Mouse (Mus musculus) CH12.LX (cell line): ENCODE measurements around the gene Slc39a5. TPM values are rescaled to one million over a fixed set of nuclear protein-coding genes. Genes with fewer than 3 reads are reported as not detected.
A peak's percentile ranks its signal among the peaks of the same experiment; 100 is the strongest.

Experiments
- DNase-seq: peaks from one replicate; pipeline ENCODE4 v3.0.0-alpha.2; 2013; ENCODE audit errors: extremely low read depth
- H3K27ac ChIP-seq: 2 replicates; pipeline ENCODE4 v1.5.1; 2012; ENCODE audit warnings: low read depth, mild to moderate bottlenecking, control low read depth, moderate library complexity; ENCODE audit not compliant: insufficient read depth
- H3K27me3 ChIP-seq: replicated peaks from 2 replicates; pipeline ENCODE3; 2012; ENCODE audit warnings: inconsistent platforms
- H3K36me3 ChIP-seq, 2 experiments: replicated peaks in 1 of 2; 2 replicates each; pipeline versions ENCODE3 to v1.6.1; 2012; ENCODE audit warnings: inconsistent platforms in 1 of 2, low read length in 1 of 2, mild to moderate bottlenecking in 1 of 2, mixed read lengths in 1 of 2, moderate library complexity in 1 of 2; ENCODE audit not compliant: control insufficient read depth in 1 of 2, insufficient read depth in 1 of 2
- H3K4me1 ChIP-seq, 2 experiments: 2 replicates each; pipeline ENCODE4 v1.6.1; 2012; ENCODE audit warnings: inconsistent platforms in 1 of 2, moderate library complexity in 1 of 2; ENCODE audit not compliant: insufficient read depth in 2 of 2, control insufficient read depth in 1 of 2
- H3K4me2 ChIP-seq: 2 replicates; pipeline ENCODE4 v1.6.1; 2012; ENCODE audit warnings: low read depth, mild to moderate bottlenecking, control low read depth; ENCODE audit not compliant: poor library complexity, insufficient read depth, severe bottlenecking
- H3K4me3 ChIP-seq, 3 experiments: fragments of 150-350 bp in 1 of 3; sonication (generic) in 1 of 3; replicated peaks in 1 of 3; 2 replicates each; pipeline versions ENCODE3 to v1.5.1; 2011 to 2012; ENCODE audit warnings: low read depth in 2 of 3, low read length in 2 of 3, mild to moderate bottlenecking in 2 of 3, moderate library complexity in 2 of 3, control low read depth in 1 of 3, improper control_type of control experiment in 1 of 3, inconsistent platforms in 1 of 3, mixed read lengths in 1 of 3; ENCODE audit not compliant: poor library complexity in 1 of 3
- H3K79me2 ChIP-seq: replicated peaks from 2 replicates; pipeline ENCODE4 v1.6.1; 2012; ENCODE audit warnings: mild to moderate bottlenecking, moderate library complexity; ENCODE audit not compliant: control insufficient read depth, poor library complexity, insufficient read depth, severe bottlenecking; ENCODE audit errors: extremely low read depth
- H3K9ac ChIP-seq: 2 replicates; pipeline ENCODE4 v1.6.1; 2012; ENCODE audit warnings: low read depth, mild to moderate bottlenecking, control low read depth, moderate library complexity; ENCODE audit not compliant: insufficient read depth
- H3K9me3 ChIP-seq: replicated peaks from 2 replicates; pipeline ENCODE3; 2012; ENCODE audit warnings: low read length, inconsistent platforms, mixed read lengths
- BHLHE40 ChIP-seq: IDR thresholded peaks from 2 replicates; pipeline ENCODE4 v1.6.1; 2011; ENCODE audit warnings: mild to moderate bottlenecking, low read depth, low read length, improper control_type of control experiment
- CTCF ChIP-seq, 2 experiments: IDR thresholded peaks in 1 of 2; conservative IDR thresholded peaks in 1 of 2; 2 replicates each; pipeline ENCODE4 v1.5.1; 2011 to 2012; ENCODE audit warnings: low read depth in 2 of 2, low read length in 2 of 2, improper control_type of control experiment in 1 of 2, inconsistent platforms in 1 of 2, mild to moderate bottlenecking in 1 of 2, moderate library complexity in 1 of 2
- E2F4 ChIP-seq: IDR thresholded peaks from 2 replicates; pipeline ENCODE4 v1.6.1; 2011; ENCODE audit warnings: low read depth, low read length, improper control_type of control experiment; ENCODE audit not compliant: insufficient replicate concordance
- EP300 ChIP-seq: IDR thresholded peaks from 2 replicates; pipeline ENCODE4 v1.6.1; 2011; ENCODE audit warnings: low read length, improper control_type of control experiment
- ETS1 ChIP-seq: conservative IDR thresholded peaks from 2 replicates; pipeline ENCODE4 v1.6.1; 2012; ENCODE audit warnings: low read depth, mild to moderate bottlenecking, inconsistent platforms, low read length, improper control_type of control experiment, moderate library complexity
- GABPA ChIP-seq: IDR thresholded peaks from 2 replicates; pipeline ENCODE4 v1.6.1; 2012; ENCODE audit warnings: low read depth, low read length, improper control_type of control experiment, inconsistent platforms; ENCODE audit not compliant: insufficient replicate concordance
- HCFC1 ChIP-seq: IDR thresholded peaks from 2 replicates; pipeline ENCODE4 v1.6.1; 2012; ENCODE audit warnings: low read depth, mild to moderate bottlenecking, inconsistent platforms, low read length, improper control_type of control experiment
- IRF4 ChIP-seq: IDR thresholded peaks from 2 replicates; pipeline ENCODE4 v1.6.1; 2014; ENCODE audit warnings: low read depth, mild to moderate bottlenecking, inconsistent platforms, low read length, improper control_type of control experiment
- JUND ChIP-seq: conservative IDR thresholded peaks from 2 replicates; pipeline ENCODE4 v1.6.1; 2011; ENCODE audit warnings: low read depth, low read length, improper control_type of control experiment
- MYC ChIP-seq: IDR thresholded peaks from 2 replicates; pipeline ENCODE4 v1.6.1; 2011; ENCODE audit warnings: low read depth, mild to moderate bottlenecking, improper control_type of control experiment, low read length
- NELFE ChIP-seq: IDR thresholded peaks from 2 replicates; pipeline ENCODE4 v1.6.1; 2011; ENCODE audit warnings: low read depth, low read length, improper control_type of control experiment
- NRF1 ChIP-seq: IDR thresholded peaks from 2 replicates; pipeline ENCODE4 v1.6.1; 2014; ENCODE audit warnings: low read depth, mild to moderate bottlenecking, inconsistent platforms, low read length, improper control_type of control experiment, moderate library complexity
- PAX5 ChIP-seq: IDR thresholded peaks from 2 replicates; pipeline ENCODE4 v1.6.1; 2012; ENCODE audit warnings: low read length, inconsistent platforms, mixed read lengths
- POLR2A ChIP-seq: IDR thresholded peaks from 2 replicates; pipeline ENCODE4 v1.6.1; 2011; ENCODE audit warnings: low read depth, mild to moderate bottlenecking, improper control_type of control experiment, low read length
- RAD21 ChIP-seq: IDR thresholded peaks from 2 replicates; pipeline ENCODE4 v1.6.1; 2011; ENCODE audit warnings: low read depth, mild to moderate bottlenecking, low read length, improper control_type of control experiment, moderate library complexity
- SIN3A ChIP-seq: IDR thresholded peaks from 2 replicates; pipeline ENCODE4 v1.6.1; 2012; ENCODE audit warnings: low read length, improper control_type of control experiment, inconsistent platforms
- SMC3 ChIP-seq: IDR thresholded peaks from 2 replicates; pipeline ENCODE4 v1.6.1; 2011; ENCODE audit warnings: low read depth, low read length, improper control_type of control experiment
- TBP ChIP-seq: conservative IDR thresholded peaks from 2 replicates; pipeline ENCODE4 v1.6.1; 2011; ENCODE audit warnings: low read depth, low read length, improper control_type of control experiment
- UBTF ChIP-seq: IDR thresholded peaks from 2 replicates; pipeline ENCODE4 v1.6.1; 2012; ENCODE audit warnings: low read depth, mild to moderate bottlenecking, inconsistent platforms, low read length, improper control_type of control experiment, moderate library complexity
- USF1 ChIP-seq: IDR thresholded peaks from 2 replicates; pipeline ENCODE4 v1.6.1; 2014; ENCODE audit warnings: low read depth, mild to moderate bottlenecking, inconsistent platforms, low read length, improper control_type of control experiment
- USF2 ChIP-seq: conservative IDR thresholded peaks from 2 replicates; pipeline ENCODE4 v1.6.1; 2011; ENCODE audit warnings: low read depth, low read length, improper control_type of control experiment
- dilution Hi-C: fragments of 300-500 bp; cut with MboI; formaldehyde crosslinking; loops from 2 replicates; pipeline ENCODE4 v1.14.3; 2020; ENCODE audit warnings: low sequenced_read_pairs; ENCODE audit not compliant: extremely low pct_unique_long_range_greater_than_20kb, extremely low pct_ligation_motif_present
- in situ Hi-C: fragments of 300-500 bp; cut with MboI; formaldehyde crosslinking; loops from 3 replicates; pipeline ENCODE4 v1.14.3; 2019; ENCODE audit warnings: low sequenced_read_pairs, low pct_ligation_motif_present, low pct_unique_long_range_greater_than_20kb, mixed read lengths
- polyA plus RNA-seq: library from polyadenylated mRNA; unstranded; fragments of >175 nt; gene quantifications from 2 replicates; pipeline ENCODE4 v1.2.1, GENCODE M21; 2012; ENCODE audit warnings: low read depth; ENCODE audit not compliant: insufficient read length
- total RNA-seq, 2 experiments: library from RNA; depleted of rRNA; stranded (reverse); fragments of 300-350 nt in 1 of 2; fragments of >200 nt in 1 of 2; gene quantifications; 2 replicates each; pipeline ENCODE4 v1.2.3; 2012 to 2014

The Slc39a5 gene
- total and polyA plus RNA-seq, 3 experiments: 0.11 TPM; not detected in 2

DNA sequence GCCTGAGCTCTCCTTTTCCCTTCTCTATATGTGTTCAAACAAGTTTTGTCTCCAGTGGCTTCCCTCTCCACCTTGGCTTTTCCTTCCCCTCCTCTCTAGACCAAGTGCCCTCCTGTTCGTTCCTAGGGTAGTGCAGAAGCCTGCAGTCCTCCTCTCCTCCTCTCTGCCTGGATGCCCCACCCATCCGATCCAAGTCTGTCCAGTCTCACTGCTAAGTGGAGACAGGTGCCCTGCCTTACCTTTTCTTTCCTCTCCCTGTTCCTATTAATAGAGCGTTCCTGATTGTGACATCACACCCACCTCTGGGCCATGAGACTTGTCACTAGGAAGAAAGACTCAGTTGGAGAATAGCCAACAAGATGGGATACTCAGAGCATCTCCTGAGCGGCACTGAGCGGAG, 13.8 kb upstream of the Slc39a5 start:
- Histone ChIP-seq H3K36me3 (peaks cover 23 to 55% of the 10 kb centered on the region in 2 experiments), H3K4me1 (peaks cover 0 to 16% of the 10 kb centered on the region in 2 experiments; a peak in 2 of 4 replicates), H3K4me2 (no peak overlapping the region), H3K9ac (no peak overlapping the region), H3K4me3 (no peak overlapping the region), H3K79me2 (peaks cover 20% of the 10 kb centered on the region), H3K27me3 (no peaks in the 10 kb centered on the region), H3K27ac (no peak overlapping the region), H3K9me3 (no peaks in the 10 kb centered on the region)
- in situ Hi-C loops: no loop called here
- no peak for DNase-seq
- TF ChIP-seq GABPA (no peak), MYC (no peak), UBTF (no peak), JUND (no peak), USF2 (no peak), NELFE (no peak), RAD21 (no peak), E2F4 (no peak), EP300 (no peak), TBP (no peak), POLR2A (no peak), HCFC1 (no peak), IRF4 (no peak), CTCF (conservative IDR thresholded peaks at IDR 0.05 in 1 of 2, IDR thresholded peaks at IDR 0.05 in 1 of 2; ENCODE audit: low read depth in 2 of 2, low read length in 2 of 2) (no peak), USF1 (no peak), ETS1 (no peak), BHLHE40 (no peak), NRF1 (no peak), PAX5 (no peak)
- dilution Hi-C loops: no loop called here

GRCm38 (mm10) chr10:128413076-128413475, 12.0 kb upstream of the Slc39a5 start:
- dilution Hi-C loops: no loop called here
- 0 out of 2 replicates have a peak overlapping the region, but pooled peaks have one; percentile 60 for H3K4me2 ChIP-seq

More at GRCm38 (mm10) chr10:128413076-128413475, 12.0 kb upstream of the Slc39a5 start:
- in situ Hi-C loops: no loop called here
- Histone ChIP-seq H3K9me3 (no peaks in the 10 kb centered on the region), H3K27ac (no peak overlapping the region), H3K79me2 (peaks cover 20% of the 10 kb centered on the region), H3K4me1 (peaks cover 6 to 24% of the 10 kb centered on the region in 2 experiments; a peak in 3 of 4 replicates), H3K36me3 (peaks cover 17 to 45% of the 10 kb centered on the region in 2 experiments), H3K9ac (no peak overlapping the region), H3K4me3 (no peak overlapping the region), H3K27me3 (no peaks in the 10 kb centered on the region)
- DNase-seq: no peak
- no peak for TF ChIP-seq SMC3
- TF ChIP-seq SIN3A: no peak
- no peak for TF ChIP-seq GABPA
- no peak for TF ChIP-seq CTCF (conservative IDR thresholded peaks at IDR 0.05 in 1 of 2, IDR thresholded peaks at IDR 0.05 in 1 of 2; ENCODE audit: low read depth in 2 of 2, low read length in 2 of 2)
- TF ChIP-seq IRF4: no peak
